Mouse (Mus musculus) urinary bladder, postnatal 14 days (tissue): ENCODE measurements around the gene Crim1.
"Not testable (repeated sequence)": the region's sequence is repeated elsewhere in the genome, so short reads cannot be mapped to it uniquely, and the experiment has no call there.

Experiments used
- DNase-seq: peaks from one replicate; pipeline ENCODE4 v3.0.0; 2021; ENCODE audit warnings: low spot score

Gene Crim1

GRCm38 (mm10) chr17:78250149-78250938, 50.3 kb downstream of the Crim1 start:
- no peak for DNase-seq

DNA sequence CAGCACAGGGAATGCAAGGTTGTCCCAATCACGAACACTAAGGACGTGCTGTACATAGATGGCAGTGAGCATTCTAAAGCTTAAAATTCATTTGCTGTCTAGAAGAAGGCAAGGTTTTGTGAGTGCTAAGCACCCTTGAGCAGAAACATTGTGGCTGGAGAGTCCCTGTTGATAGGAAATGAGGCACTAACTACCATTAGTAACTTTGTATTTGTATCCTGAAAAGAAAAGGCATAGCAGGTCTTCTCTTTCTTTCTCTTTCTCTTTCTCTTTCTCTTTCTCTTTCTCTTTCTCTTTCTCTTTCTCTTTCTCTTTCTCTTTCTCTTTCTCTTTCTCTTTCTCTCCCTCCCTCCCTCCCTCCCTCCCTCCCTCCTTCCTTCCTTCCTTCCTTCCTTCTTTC, 53.5 kb downstream of the Crim1 start:
- not testable (repeated sequence) for DNase-seq

DNA sequence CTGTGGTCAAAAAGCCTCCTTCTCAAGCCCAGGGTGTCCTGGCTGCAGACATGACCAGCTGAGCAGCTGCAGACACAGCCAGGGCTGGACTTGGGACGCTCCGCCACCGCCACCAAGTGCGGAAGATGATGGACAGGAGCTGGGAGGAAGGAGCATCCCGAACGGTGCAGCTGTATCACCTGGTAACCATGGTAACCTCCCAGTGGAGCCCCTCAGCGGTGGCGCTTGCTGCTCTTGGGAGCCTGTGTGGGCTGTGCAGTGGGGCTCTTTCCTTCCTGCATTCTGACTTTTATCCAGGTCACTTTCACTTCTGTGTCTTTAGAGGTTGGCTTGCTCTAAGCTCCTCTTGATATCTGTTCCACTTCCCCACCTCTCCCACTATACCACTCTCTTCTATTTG, 54.2 kb downstream of the Crim1 start:
- DNase-seq: no peak

DNA sequence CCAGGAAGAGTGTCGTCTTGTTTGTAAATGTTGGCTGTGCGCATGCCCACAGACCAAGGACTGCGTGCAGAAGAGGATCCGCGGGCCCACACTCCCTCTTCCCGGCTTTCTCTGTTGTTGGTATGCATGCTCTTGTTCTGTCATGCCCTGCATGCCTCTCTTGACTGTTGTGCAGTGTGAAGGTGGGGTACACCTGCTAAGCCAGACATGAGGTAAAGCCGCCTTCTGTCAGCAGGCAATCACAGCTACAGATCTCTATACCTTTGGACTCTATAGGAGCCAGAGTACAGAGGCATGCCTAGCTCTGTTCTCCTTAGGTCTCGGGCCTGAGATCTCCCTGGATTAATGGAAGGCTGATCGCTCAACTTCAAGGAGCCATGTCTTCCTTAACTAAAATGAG, 55.7 kb downstream of the Crim1 start:
- DNase-seq: peak; percentile 43

DNA sequence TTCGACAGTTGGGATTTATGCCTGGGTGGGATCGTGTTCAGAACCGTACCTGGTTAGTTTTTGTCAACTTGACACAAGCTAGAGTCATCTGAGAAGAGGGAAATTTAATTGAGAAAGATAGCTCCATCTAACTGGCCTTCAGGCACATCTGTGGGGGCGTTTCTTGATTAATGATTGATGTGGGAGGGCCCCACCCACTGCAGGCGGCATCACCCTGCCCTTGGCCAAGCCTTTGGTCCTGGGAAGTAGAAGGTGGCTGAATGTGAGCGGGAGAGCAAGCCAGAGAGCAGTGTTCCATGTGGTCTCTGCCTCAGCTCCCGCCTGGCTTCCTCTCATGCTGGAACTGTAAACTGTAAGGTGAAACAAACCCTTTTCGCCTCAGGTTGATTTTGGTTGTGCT, 56.5 kb downstream of the Crim1 start:
- DNase-seq: no peak

GRCm38 (mm10) chr17:78261684-78262083, 61.6 kb downstream of the Crim1 start:
- no peak for DNase-seq

GRCm38 (mm10) chr17:78264116-78264515, 64.1 kb downstream of the Crim1 start:
- no peak for DNase-seq

DNA sequence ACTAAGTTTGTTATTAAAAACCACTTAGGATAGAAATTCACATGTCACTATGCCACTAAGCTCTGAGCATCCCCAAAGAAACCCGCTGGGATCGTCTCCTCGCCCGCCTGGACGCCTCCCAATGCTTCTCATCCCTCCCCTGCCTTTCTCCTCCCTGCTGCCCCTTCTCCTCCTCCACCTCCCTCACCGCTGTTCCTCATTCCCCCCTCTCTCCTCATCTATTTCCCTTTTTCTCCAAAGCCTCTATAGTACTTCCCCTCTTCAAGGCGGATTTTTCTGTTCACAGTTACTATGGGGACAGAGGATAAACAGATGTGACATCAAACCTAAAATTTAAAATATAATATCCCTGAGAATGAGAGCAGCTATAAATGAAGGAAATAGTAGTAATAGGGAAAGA, 65.1 kb downstream of the Crim1 start:
- DNase-seq: no peak

DNA sequence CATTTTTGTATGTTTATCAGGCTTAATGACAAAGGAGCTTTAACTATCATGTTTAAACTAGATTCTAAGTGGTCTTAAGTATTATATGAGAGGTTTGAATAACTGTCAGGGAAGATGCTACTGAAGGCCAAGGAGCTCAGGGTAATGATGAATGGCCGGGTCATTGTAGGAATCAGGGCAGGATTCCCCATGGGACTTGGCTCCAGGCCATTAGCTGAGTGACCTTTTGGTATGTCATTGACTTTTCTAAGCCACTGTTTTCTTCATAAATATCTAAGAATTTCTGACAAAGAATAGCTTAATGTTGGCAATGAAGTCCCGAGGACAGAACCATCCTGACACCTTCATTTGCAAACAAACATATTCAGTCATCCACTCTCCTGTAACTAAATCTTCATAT, 66.2 kb downstream of the Crim1 start:
- no peak for DNase-seq

DNA sequence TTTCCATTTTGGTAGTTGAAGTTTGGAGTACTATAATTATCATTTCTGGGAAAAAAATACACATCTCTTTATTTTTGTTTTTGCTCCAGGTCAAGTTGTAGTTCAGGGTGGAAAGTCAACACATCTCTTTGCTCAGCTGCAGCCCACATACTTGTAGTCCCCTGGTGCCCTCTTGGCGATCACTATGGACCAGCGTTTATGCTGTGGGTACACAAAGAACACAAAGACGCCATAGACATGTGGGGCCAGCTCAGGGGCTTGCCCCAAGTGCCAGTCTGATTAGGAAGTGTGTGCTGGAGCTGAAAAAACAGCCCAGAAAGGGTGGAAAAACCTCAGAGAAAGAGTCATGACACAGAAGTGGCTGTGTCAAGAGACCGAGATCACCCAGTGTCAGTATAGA, 68.5 kb downstream of the Crim1 start:
- DNase-seq: no peak

DNA sequence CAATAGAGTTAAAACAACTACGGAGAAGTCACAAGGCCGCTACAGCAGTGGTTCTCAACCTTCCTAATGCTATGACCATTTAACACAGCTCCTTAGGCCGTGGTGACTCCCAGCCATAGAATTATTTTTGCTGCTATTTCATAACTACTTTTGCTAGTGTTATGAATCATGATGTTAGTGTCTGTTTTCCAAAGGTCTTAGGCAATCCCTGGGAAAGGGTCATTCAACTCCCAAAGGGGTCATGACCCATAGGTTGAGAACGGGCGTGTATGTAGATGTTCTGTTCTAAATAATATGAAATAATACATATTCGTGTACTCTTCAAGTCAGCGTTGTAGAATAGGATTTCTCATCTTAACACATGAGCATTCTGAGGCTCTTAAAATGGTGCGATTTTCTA, 69.3 kb downstream of the Crim1 start:
- no peak for DNase-seq

- no peak for DNase-seq
These were observed 70.0 kb downstream of the Crim1 start for GRCm38 (mm10) chr17:78270019-78270418.

- no peak for DNase-seq
These were observed 71.7 kb downstream of the Crim1 start for GRCm38 (mm10) chr17:78271731-78272130.

DNA sequence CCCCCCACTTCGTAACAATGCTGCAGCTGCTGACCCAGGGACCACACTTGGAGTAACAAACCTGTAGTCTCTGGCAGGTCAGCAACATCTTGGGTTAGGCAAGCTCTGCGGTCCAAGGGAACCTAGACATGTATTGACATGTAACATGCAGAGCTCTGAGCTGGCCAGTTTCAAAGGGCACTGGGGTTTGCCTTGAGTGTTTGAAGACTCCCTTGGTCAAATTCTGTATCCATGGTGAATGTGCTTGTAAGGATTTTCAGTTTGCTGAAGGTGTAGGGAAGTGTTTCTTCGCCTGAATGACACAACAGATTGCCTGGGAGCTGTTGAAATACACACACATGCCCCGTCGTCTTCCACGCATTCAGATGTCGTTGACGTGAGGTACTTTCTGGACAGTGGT, 72.1 kb downstream of the Crim1 start:
- DNase-seq: peak; percentile 31

DNA sequence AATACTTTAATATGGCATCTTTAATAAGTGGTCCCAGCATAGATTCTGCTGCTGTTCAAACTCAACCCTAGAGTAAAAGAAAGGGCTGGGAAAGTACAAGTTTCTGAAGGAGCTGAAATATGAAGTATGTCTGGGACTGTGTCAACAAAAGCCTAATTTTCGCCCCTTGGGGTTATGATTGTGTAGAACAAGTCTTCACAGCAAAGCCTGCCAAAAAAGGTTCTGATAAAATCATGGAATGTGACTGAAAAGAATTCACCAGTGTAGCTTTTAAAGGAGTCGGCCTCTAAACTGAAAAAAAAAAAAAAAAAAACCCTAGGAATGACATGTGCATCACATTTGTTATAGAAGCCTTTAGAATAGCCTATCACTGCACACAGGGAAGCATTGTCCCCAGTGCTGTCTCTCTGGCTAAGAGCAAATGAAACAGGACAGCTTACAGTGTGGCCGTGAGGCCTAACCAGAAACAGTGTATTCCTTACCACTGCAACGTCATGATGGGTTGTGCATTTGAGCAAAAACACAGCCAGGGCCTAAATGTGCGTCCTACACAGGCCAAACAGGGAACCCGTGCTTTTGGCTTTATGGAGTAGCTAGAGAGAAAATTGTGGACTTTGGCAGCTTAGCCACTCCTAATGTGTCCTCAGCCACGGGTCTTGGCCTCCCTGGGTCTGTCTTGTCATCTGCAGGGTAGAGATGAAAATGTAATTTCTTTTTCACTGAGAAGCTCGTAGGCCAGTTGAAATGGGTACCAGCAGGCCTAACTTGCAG, 72.8 kb downstream of the Crim1 start:
- DNase-seq: no peak

DNA sequence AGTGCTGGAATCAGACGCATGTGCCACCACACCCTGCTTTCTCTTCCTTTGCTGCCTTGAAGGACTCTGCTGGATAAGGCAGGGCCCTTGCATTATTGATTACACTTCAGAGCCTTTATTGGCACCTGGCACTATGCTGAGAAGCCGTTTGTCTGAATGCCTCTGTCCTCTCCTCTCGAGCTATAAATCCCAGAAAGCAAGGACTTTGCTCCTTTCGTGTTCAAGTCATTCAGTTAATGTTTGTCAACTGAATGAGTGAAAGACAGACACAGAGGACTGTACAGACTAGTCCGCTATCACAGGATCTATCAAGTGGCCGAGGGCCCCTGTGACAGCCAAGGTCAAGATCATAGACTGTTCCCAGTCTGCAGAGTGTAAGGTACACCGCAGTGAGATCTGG, 73.8 kb downstream of the Crim1 start:
- no peak for DNase-seq

- DNase-seq: no peak
These were observed 74.8 kb downstream of the Crim1 start for GRCm38 (mm10) chr17:78274609-78275506.

- DNase-seq: no peak
These were observed 75.4 kb downstream of the Crim1 start for GRCm38 (mm10) chr17:78275507-78275813.

- DNase-seq: no peak
These were observed 79.1 kb downstream of the Crim1 start for GRCm38 (mm10) chr17:78279191-78279590.

GRCm38 (mm10) chr17:78280991-78281712, 81.1 kb downstream of the Crim1 start:
- DNase-seq: no peak

DNA sequence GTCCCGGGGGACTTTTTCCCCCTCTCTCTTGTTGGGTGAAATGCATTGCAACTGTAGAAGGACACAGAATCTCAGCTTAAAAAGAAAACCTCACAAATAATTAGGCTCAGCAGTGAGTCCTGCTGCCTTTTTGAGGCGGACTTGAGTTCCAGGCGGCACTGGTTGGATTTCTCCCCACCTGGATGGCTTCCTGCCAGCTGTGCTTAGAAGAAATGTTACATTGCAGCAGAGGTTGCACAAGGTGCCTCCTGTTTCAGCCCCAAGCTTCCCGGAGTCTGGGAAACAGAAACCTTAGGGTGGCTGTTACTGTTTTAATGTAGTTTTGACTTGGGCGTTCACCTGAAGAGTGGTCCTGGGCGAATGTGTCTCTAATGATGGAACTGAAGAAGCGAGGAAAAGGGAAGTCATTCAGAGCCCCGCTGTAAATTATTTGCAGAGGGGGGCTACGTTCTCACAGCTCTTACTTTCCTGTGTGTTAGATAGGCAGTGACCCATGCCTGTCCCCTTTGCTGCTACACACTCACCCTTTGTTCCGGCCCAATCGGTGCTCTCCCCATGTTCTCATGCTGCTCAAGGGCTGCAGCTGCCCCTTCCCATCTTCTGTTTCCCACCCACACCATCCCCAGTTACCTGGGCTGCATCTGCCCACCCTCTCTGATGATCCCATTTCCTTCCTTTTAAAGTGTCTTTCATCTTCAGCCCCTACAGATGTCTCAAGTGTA, 83.4 kb downstream of the Crim1 start:
- no peak for DNase-seq
